Mouse (Mus musculus): ENCODE measurements at regions not wholly inside any gene's neighbourhood (a gene's known extent, or its start where the extent isn't known, plus 50 kb on each side); places are given as distances from the start of the nearest gene placed in this dataset.

GRCm38 (mm10) chrX:61305301-61305890 lies 120.0 kb upstream of the Cdr1 start:
- TF ChIP-seq CTCF (IDR thresholded peaks at IDR 0.05; ENCODE audit: low read depth) (no peak), EP300 (IDR thresholded peaks at IDR 0.05; ENCODE audit: low read depth) (no peak)

All from liver, postnatal 0 days (tissue).